Mouse (Mus musculus) megakaryocyte, adult 5-6 weeks (primary cell): Measurements from ENCODE around the gene Ctse. TPM values are rescaled to one million over a fixed set of nuclear protein-coding genes. Genes with fewer than 3 reads are reported as not detected.

Source experiments
- ATAC-seq: 2 replicates; pipeline ENCODE4 v1.8.0; 2016; ENCODE audit warnings: mild to moderate bottlenecking, inconsistent platforms; ENCODE audit not compliant: poor library complexity, severe bottlenecking
- total RNA-seq, 2 experiments: library from RNA; stranded (forward) in 1 of 2; stranded (reverse) in 1 of 2; fragments of 153-499, 151-499 nt in 1 of 2; fragments of 221-1000, 200-1000 nt in 1 of 2; gene quantifications; 2 replicates each; pipeline versions ENCODE4 v1.2.3 to v1.2.4; 2015 to 2017

The Ctse gene
- total RNA-seq, 2 experiments from 2014 or later, result 15.1 to 32.7 TPM

DNA sequence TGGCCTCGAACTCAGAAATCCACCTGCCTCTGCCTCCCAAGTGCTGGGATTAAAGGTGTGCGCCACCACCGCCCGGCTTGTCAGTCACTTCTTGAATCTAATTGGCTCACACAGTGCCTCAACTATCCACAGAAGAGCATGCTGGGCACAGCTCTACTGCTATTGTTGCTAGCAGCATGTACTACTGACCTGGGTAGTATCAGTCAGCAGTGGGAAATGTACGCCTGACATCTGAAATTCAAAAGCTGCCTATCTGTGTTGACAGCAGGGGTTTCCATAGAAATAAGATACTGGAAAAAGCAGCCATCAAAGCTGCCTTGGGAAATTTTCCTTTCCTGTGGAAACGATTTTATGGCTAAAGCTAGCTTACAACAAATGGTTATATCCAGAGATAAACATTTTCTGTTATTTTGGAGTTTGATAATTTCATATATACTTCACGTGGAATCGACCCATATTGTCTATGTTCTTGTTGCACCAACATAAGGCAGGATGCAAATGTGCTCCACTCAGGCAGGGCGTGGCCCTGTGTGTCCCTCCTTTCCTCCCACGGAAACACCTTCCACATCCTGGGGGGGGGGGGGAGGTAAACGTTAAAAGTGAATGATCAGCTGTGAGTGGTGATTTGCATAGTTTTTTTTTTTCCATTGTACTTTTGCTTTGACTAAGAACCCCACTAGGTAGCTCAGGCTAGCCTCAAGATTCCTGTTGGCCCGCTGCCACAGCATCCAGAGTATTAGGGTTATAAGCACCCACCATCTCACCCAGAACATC is 14.8 kb downstream of the Ctse start:
- ATAC-seq, result no peak

DNA sequence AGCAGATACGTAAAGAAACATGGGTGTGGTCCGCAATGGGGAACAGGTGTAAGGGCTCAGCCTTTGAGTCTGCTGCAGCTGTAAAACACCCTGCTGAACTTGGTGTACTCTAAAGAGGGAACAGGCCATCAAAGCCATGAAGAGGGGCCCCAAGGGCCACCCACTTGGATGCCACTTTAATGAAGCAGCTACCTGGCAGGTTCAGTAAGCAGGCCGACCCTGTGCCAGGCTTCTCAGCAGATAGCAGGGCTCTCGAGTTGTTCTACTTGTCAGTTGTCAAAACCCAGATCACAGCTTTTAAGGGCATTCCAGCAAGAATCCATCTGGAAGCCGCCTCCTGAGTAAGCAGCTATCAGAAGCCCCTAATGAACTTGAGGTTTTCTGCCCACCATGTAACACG is 17.5 kb downstream of the Ctse start:
- ATAC-seq, result no peak

DNA sequence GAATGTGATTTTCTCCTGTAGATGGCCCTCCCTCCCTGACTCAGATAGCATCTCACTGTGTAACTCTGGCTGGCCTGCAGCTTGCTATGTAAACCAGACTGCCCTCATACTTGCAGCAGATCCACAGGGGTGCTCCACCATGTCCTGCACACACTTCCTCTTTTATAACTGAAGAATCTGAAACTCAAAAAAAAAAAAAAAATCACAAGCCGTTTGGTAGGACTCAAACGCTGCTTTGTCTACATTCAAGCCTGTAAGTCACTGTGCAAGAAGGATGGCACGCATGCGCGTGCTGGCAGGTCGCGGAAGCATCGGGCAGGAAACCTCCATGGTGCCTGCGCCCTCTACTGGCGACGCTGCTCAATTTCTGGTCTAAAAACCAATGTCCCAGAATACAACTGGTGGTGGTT is 19.8 kb downstream of the Ctse start:
- ATAC-seq, result peak; percentile 93

DNA sequence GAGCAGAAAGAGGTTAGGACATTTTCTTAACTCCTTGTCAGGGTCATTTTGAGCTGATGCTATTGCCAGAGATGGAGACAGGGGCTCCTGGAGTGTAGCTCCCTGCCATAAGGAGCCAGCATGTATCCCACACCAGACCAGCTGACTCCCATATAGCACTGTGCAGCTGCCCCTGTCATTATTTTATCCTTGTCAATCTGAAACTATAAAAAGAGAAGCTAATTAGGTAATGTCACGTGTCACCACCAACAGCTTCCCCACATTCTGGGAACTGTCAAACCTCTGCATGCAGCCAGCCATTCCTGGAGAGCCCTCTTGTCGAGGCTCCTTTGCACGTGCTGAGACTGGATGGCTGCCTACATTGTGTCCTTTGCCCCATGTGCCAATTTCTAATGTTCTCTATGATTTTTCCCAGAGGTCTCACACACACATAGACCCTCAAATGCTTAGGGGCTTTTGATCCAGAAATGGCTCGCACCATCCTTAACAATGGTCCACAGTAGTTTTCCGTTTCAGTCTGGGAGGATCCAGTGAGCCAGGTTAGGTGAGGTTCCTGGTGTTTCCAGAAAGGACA is 21.5 kb downstream of the Ctse start:
- no peak for ATAC-seq

DNA sequence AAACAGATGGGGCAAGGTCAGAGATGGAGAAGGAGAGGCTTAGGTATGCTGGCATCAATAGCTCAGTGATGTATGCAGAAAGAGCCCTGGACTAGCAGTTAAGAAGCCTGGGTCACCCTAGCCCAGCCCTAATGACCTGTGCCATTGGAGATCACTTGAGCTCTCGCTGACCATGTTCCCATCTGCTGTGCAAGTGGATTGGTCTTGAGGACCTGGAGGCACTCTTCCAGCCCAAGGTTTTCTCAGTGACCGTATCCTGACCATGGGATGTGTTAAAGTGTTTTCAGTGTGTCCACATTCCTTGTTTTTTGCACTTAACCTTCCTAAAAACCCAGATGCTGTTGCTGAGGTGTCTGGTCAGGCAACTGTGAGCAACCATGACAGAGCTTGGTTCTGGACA is 22.2 kb downstream of the Ctse start:
- no peak for ATAC-seq

DNA sequence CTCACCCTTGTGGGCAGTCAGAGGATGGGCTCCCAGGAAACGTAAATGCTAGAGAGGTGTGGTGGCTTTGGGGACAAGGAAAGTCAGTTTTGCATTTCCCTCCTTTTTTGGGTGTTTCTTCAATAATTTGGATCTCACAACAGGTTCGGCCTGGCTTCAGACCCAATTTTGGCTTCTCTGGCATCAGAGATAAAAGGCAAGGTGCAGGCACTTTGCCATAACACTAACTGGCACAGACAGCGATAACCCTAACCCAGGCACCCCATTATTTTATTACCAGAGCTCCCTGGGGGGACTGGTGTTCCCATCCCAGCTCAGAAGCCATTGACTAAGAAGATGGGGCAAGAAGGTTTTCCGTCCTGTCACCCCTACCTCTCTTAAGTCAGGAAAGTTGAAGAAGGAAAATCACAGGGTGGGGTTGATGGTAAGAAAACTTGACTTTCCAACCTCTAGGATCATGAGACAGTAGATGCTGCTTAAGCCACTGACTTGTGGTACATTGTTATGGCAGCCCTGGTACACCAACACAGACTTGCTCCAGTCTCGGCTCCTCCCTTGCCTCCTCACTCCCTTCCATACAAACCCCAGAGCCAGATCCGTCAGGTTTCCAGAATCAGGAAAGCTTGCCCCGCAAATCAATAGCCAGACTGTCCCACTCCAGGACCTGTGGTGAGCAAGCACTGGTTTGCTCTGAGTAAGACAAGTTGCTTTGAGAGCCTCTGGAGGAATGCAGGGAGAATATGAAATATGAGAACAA is 22.8 kb downstream of the Ctse start:
- ATAC-seq, result no peak

DNA sequence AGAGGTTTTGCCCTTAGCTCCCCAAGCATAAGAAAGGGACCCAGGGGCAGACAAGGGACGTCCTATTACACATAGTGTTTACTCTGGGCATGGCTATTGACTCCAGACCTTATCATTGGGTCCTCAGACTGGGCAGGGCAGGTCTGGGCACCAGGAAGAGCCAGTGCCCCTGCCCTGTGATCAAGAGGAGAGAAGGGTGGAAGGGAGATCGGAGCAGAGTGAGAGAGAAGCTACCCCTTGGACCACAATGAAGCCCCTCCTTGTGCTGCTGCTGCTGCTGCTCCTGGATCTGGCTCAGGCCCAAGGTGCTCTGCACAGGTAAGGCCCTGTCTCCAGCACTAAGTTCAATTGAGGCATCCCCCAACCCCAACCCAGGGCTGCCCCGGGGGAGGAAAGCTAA is 23.6 kb downstream of the Ctse start:
- ATAC-seq, result no peak

DNA sequence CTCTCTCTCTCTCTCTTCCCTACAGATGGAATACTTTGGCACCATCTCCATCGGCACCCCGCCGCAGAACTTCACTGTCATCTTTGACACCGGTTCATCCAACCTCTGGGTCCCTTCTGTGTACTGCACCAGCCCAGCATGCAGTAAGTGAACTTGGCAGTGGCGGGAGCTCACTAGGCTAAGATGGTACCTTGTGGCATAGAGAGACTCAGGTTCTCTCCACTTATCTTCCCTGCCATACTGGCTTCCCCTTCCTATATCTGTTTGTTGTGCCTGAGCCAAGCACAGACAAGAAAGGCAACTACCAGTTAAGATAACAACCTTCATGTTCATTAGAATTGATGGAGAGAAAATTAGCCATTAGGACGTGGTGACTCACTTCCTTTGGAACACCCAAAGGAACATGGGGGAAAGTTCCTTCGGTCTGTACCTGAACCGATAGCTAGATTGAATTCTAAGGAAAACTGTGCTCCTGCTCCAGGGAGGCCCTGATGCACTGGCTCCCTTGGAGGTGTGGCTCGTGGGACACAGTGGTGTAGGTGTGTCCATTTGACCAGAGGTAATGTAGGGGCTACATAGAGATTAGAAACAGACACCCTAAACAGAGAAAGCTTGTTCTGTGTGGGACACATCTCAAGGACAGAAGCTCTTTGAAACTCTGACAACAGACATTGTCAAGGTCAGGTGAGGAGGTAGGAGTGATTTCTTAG is 25.3 kb downstream of the Ctse start:
- ATAC-seq, result no peak

DNA sequence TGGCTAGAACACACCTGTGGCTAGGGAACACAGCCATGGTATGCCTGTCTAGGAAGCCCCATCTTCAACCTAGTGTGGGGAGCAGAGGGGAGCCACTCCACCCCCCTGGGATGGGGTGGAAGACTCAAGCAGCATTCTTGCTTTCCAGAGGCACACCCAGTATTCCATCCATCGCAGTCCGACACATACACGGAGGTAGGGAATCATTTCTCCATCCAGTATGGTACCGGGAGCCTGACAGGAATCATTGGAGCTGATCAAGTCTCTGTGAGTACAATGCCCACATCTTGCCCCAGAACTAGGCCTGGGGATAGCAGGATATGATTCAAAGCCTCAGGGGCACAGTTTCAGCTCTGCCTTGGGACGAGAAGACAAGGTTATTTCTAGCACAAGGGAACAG is 26.0 kb downstream of the Ctse start:
- ATAC-seq, result no peak

DNA sequence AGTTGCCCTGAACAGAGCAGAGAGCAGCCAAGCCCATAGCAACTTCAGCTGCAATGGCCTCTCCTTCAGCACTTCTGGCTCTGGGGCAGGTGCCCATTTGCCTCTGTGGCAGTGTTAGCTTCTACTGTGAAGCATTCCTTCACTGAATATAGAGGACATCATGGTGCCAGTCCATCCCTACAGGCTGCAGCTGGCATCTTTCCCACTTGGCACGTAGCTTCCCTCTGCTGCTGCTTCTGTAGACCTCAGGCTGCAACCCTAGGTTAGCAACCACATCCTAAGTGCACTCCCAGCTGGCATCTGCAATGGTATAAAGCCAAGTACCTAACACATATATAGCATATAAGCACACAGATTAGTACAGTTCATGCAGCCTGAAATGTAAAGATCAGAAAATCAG is 27.8 kb downstream of the Ctse start:
- no peak for ATAC-seq

DNA sequence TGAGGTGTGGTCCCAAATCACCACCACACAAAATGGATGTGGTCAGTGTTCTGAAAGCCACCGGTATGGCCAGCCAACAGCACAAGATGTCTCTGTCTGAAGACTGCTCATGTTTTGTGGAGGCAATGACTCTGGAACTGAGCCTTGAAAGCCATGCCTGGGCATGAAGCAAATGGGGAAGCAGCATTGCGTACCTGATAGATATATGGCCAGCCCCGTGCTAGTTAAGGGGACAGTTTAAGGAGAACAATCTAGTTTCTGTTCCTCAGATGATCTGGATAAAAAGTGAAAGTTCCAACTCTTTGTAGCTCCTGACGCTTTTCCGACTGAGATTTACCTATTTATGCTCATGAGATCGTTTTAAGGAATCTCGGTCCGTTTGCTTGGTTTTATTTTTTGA is 33.0 kb downstream of the Ctse start:
- peak; percentile 76 for ATAC-seq

DNA sequence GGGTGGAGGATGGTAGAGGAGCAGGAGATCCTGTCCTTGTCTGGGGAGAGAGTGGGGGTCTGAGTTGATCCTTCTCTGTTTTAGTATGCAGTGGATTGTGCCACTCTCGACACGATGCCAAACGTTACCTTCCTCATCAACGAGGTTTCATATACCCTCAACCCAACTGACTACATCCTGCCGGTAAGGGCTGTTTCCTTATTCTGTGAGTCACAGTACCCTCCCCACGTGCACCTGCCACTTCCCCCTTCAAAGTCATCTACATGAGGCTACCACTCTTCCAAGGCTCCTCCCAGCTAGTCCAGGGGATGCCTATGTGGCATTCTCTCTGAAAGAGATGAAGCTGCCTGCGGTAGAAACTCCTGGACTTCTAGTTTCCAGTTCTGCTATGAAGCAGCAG is 34.3 kb downstream of the Ctse start:
- ATAC-seq, result peak; percentile 92

DNA sequence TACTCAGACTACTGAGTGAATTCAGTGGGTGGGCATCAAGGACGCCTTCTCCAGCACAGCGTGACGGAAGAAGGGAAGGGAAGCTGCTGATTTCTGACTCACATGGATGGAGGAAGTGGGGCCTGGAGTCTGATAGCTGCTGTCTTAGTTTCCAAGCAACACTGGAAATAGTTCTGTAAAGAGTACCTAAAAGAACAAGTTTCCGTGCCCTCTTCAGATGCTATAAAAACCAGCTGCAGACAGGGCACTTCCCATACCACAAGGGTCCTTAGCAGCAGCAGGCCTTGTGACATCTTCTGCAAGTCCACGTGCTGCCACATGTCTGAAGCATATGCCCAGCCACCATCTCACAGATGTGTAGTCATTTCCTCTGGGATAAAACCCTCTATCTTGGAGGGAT is 41.5 kb downstream of the Ctse start:
- peak; percentile 71 for ATAC-seq

DNA sequence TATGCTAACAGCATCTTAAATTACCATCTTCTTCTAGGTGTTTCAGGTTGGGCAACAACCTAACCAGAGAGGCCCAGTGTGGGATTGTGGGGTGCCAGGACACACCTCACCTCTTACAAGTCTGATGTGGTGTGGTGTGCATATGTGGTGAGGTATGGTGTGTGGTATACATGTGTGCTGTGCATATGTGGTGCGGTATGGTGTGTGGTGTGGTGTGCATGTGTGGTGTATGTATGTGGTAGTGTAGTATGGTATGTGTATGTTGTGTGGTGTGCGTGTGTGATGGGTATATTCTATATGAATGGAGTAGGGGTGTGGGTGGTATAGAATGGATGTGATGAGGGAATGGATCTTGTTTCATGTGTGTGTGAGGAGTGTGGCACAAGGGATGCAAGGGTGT is 49.6 kb downstream of the Ctse start:
- ATAC-seq, result no peak

DNA sequence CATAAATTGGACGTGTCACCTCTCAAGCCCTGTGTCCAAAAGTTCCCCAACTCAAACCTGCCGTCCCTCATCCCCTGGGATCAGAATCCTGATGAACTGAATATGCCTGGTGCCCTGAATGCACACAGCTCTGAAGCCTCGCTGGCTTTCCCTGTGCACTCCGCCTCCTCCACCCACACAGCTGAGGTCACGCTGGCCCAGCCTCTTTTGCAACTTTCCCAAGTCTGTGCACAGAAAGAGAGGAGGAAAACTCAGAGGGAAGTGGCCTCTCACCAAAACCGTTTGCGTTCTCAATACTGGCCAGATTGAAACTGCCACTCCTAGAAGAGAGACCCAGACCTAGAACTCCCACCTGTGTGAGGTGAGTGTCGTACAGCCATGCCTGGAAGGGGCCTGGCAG is 50.4 kb downstream of the Ctse start, which contains the start of gene Rab7b:
Rab7b (plus strand) TSS at position 221 of the 400 bp plus-strand sequence.
- peak; percentile 76 for ATAC-seq

DNA sequence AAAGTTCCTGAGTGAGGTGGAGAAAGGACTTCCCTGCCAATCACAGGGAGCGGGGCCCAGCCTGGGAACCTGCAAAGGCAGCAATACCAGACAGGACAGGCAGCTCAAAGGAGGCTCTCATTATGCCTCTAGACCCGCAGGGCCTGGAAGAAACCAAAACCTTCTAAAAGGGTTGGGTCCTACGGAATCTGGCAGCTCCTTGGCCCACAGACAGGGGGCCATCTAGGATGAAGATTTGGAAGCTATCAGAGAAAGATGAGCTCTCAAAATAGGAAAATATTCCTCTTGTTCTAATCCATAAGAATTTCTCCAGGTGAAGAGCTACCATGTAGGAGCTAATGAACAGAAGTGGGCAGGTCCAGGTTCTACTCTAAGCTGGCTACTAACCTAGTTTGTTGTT is 50.9 kb downstream of the Ctse start:
- ATAC-seq, result no peak

DNA sequence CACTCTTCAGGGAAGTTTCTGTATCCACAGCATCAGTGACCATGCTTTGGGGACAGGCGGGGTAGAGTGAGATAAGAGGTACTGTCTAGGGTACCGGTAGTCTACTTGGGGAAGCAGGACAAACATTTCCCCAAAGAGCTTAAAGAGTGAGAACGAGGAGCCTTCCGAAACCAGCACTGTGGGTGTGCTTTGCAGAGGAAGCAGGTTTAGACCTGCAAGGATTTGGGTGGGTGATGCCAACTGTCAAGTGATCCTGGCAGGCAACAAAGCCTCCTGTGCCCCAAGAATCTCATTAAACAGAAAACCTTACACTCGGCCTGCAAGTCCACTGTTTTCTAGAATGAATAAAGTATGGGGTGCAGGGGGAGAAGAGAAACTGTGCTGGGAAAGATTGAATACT is 51.8 kb downstream of the Ctse start:
- ATAC-seq, result no peak

DNA sequence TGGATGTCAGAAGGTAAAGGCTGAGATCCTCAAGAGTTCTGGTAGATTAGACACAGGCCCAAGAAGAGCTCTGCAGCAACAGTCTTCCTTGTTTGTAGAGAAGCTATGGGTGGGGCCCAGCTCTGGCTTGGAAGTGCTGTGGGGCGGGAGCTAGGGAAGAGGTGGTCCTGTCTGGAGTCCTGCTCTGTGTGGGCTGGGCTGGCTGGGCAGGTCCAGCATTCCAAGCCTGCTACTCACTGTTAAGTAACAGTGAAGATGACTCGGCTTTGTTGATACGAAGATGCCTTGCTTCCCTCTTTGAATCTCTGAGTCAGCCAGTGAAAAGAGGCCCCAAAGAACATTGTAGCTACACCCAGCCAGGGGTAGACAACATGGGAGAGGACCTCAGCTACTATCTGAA is 52.3 kb downstream of the Ctse start:
- ATAC-seq, result peak; percentile 51

DNA sequence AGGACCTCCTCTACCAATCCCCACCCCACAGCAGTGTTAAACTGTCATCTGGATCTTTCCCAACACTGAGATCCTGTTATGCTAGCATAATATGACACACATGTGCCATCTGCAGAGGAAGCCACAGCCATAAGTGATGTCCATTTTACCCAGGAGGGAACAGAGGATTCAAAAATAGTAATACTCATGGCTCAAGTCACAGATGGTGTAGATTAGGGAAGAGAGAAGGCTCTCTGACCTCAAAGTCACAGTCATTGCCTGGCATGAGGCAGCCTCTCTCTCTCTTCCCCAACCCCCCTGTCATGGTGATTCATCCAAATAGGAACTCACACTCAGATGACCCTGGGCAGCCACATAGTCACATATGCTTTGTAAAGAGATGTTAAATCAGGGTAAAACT is 53.2 kb downstream of the Ctse start:
- ATAC-seq, result peak; percentile 77

DNA sequence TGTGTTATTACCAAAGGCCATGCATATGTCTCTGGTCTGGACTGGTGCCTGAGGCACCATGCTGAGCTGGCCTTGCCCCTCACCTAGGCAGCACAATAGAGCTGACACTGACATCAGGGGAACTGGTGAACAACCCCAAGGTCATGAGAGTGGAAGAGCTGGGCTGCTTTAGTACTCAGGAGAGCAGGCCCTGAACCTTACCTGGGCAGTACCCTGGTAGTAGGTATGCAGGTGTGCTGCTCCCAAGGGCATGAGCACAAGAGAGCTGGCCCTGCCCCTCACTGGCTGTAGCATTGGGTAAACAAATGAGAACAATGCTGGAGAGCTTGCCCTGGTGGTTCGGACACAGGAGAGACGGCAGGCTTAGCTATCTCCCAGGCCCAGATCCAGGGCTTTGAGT is 57.2 kb downstream of the Ctse start:
- ATAC-seq, result no peak

DNA sequence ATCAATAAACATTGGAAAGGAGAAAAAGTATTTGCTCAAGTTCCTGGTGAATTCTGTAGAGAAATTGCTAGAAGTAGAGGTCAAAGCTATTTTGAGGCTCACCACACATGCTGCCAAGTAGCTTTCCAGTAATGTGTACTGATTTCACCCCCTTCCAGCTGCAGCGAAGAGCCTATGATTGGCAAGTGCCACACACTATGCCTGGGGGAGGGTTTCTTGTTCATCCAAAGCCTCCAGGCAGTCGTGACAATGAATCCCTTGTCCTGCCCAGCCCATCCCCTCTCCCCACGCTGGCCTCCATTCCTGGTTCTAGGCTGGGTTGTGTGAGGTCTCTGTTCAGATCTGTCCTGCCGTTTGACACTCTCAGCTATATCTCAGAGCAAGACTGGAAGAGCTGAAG is 58.2 kb downstream of the Ctse start:
- ATAC-seq, result no peak
